Mouse (Mus musculus): ENCODE measurements around the gene Gm42417. TPM values are rescaled to one million over a fixed set of nuclear protein-coding genes. Genes with fewer than 3 reads are reported as not detected.

Gm42417 gene
- polyA plus RNA-seq, 1 experiment from 2014 or later, result not detected

Small RNAs within 50 kb of the gene (microRNA-seq; reads per million reads assigned to microRNA genes)
- gene Gm47280, result not detected

Other genes starting within 250 kb of the Gm42417 start
- gene Arid5a, start 231.7 kb downstream of the Gm42417 start, polyA plus RNA-seq (2014; fragmentation: Nextera tagmentation; extraction: Ambion mirVana), result 2.7 and 2.9 TPM in 2 replicates
- 44.7 and 45.1 TPM in 2 replicates for gene Kansl3, start 170.2 kb downstream of the Gm42417 start, polyA plus RNA-seq (2014; fragmentation: Nextera tagmentation; extraction: Ambion mirVana)
- gene Fer1l5, start 167.1 kb downstream of the Gm42417 start, polyA plus RNA-seq (2014; fragmentation: Nextera tagmentation; extraction: Ambion mirVana), result 0.61 and 0.77 TPM in 2 replicates
- 31.9 and 35.0 TPM in 2 replicates for gene Lman2l, start 94.2 kb downstream of the Gm42417 start, polyA plus RNA-seq (2014; fragmentation: Nextera tagmentation; extraction: Ambion mirVana)
- gene Cnnm4, start 67.8 kb downstream of the Gm42417 start, polyA plus RNA-seq (2014; fragmentation: Nextera tagmentation; extraction: Ambion mirVana), result 14.1 and 14.4 TPM in 2 replicates
- gene Cnnm3, start 27.6 kb downstream of the Gm42417 start, polyA plus RNA-seq (2014; fragmentation: Nextera tagmentation; extraction: Ambion mirVana), result 6.2 and 8.4 TPM in 2 replicates
- 16.8 and 19.4 TPM in 2 replicates for gene Ankrd23, start 2.5 kb downstream of the Gm42417 start, polyA plus RNA-seq (2014; fragmentation: Nextera tagmentation; extraction: Ambion mirVana)
- gene Ankrd39, start 8.0 kb upstream of the Gm42417 start, polyA plus RNA-seq (2014; fragmentation: Nextera tagmentation; extraction: Ambion mirVana), result 26.2 and 30.4 TPM in 2 replicates
- gene Sema4c, start 18.9 kb upstream of the Gm42417 start, polyA plus RNA-seq (2014; fragmentation: Nextera tagmentation; extraction: Ambion mirVana), result 4.2 and 4.3 TPM in 2 replicates
- gene Fam178b, start 143.8 kb upstream of the Gm42417 start, polyA plus RNA-seq (2014; fragmentation: Nextera tagmentation; extraction: Ambion mirVana), result 0.74 and 1.1 TPM in 2 replicates
- 613 and 651 TPM in 2 replicates for gene Cox5b, start 152.0 kb upstream of the Gm42417 start, polyA plus RNA-seq (2014; fragmentation: Nextera tagmentation; extraction: Ambion mirVana)
- gene 4933424G06Rik, start 170.7 kb upstream of the Gm42417 start, polyA plus RNA-seq (2014; fragmentation: Nextera tagmentation; extraction: Ambion mirVana), result not detected in 2 replicates
- gene Actr1b, start 175.0 kb upstream of the Gm42417 start, polyA plus RNA-seq (2014; fragmentation: Nextera tagmentation; extraction: Ambion mirVana), result 86.9 and 91.3 TPM in 2 replicates
- 0.29 and 0.78 TPM in 2 replicates for gene Zap70, start 222.4 kb upstream of the Gm42417 start, polyA plus RNA-seq (2014; fragmentation: Nextera tagmentation; extraction: Ambion mirVana)

Data from stomach, embryonic 14.5 days (tissue).